Mouse (Mus musculus) CD4-positive, CD25-positive, alpha-beta regulatory T cell, adult 2 months (primary cell): ENCODE results near the gene Ube2r2.

ENCODE experiments used
- DNase-seq: peaks from one replicate; pipeline ENCODE4 v3.0.0-alpha.2; 2012; ENCODE audit warnings: low read depth, low spot score

Ube2r2 gene

GRCm38 (mm10) chr4:41174631-41175030, 39.1 kb downstream of the Ube2r2 start:
- DNase-seq: no peak

DNA sequence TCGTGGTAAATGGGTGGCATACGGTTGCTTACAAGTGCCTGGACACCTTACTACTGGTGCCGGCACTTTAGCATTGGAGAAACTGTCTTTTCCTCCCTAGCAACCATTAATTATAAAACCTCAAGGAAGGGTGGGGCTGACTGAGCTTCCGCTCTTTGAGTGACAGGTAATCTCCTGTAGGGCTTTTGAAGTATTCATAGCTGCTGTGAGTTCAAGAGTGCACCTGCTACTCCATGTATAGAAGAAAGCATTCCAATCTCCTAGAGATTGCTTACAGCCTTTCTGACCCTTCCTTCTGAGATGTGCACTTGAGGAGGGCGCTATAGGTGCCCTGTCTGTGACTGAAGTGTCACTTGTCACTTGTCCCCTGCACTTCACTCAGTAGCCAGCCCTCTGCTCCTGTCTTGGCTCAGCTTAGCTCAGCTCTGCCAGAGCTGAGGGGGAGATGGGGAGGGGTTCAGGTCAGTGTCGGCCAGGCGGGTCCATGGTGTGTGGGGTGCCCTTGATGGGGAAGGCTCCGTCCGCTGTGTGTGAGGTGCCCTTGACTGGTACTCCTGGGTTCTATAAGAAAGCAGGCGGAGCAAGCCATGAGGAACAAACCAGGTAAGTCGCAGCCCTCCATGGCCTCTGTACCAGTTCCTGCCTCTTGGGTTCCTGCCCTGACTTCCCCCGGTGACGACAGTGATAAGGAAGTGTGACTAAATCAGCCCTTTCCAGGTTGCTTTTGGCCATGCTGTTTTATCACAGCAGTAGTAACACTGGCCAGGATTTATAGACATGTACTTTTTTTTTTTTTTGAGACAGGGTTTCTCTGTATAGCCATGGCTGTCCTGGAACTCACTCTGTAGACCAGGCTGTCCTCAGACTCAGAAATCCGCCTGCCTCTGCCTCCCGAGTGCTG, 44.5 kb downstream of the Ube2r2 start:
- DNase-seq: peak; percentile 22

DNA sequence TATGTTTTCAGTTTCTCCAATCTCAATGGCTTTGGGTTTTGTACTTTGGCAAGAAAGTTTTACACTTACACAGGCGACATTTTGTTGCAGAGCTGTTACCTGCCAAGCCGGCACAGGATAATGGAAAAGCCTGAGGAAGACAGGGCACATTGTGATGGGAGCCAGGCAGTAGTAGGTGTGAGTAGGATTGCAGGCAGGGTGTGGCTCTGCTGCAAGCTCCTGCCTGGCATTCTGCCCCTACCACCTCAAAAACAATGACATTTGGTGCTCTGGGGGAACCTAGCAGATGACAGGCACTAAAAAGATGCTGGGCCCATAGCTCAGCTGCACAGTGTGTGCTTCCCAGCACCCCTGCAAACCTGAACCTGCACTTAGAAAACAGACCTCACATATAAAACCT, 54.3 kb downstream of the Ube2r2 start:
- no peak for DNase-seq

DNA sequence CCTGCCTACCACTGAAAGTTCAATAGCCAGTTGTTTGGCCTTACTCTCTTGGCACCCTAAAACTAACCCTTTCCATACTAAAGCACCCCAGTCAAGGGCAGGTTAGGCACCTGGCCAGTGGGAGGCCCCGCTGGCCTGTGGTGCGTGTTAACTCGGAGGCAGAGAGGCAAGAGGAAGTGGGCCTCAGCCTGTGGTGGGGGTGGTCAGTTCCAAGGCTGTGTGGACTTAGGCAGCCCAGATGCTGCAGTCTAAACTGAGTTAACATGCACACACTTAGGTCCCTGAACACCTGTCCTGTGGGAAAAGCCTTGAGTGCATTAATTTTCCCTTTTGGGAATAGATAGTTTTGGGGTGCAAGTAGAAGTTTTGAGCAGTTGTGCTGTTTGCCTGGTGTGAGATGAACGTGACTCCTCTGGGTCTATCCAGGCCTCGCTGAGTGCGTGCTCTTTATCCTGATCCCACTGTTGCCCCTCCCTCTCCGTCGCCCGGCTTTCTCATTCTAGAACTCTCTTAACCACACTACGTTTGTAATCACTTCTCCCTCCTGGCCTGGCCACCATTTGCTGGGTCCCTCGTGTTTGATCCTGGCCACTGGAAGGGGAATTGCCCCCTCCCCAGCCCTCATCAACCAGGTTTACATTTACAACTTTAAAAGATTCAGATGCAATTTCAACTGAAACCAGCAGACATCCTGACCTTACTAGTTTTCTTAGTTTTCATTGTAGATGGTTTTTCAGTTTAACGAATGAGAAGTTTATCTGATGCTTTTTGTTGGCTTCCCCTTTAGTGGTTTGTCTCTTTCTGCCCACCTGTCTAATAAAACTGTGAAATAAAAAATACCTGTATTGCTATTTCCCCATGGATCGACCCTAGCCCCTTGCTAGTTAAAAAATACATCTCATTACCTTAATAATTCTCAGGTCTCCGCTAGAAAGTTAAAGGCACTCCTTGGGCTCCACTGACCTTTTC, 57.3 kb downstream of the Ube2r2 start:
- no peak for DNase-seq

- DNase-seq: no peak
These were observed 59.8 kb downstream of the Ube2r2 start for GRCm38 (mm10) chr4:41195328-41195727.

DNA sequence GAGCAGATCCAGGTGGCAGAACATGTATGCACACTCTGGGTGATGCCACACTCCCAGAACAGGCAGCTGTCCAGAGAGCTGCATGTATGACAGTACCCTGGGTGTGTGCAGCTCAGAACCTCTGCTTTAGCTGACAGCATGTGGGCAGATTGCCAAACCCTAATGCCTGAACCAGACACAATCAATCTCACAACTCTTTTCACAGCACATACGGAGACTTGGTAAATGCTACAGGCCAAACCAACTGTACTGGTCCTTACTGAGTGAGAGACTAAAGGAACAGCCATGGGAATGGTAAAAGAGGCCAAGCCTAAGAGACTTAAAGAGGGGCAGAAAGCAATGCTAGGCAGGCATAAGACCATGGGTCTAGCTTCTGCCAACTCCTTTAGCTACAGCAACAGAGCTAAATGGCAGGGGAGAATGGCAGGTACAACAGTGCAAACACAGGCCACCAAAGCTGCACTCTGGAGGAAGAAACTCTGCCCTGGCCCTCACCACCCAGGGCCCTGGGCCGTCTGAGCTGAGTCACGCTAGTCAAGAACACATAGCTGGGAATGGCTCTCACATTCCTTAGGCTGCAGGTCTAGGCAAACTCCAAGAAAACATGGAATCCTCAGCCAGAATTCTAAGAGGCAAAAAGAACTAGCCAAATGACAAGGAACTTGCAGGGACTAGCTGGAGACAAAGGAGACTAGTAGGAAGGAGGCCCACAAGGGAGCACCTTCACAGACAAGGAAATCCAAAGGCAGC, 61.5 kb downstream of the Ube2r2 start:
- DNase-seq: no peak

DNA sequence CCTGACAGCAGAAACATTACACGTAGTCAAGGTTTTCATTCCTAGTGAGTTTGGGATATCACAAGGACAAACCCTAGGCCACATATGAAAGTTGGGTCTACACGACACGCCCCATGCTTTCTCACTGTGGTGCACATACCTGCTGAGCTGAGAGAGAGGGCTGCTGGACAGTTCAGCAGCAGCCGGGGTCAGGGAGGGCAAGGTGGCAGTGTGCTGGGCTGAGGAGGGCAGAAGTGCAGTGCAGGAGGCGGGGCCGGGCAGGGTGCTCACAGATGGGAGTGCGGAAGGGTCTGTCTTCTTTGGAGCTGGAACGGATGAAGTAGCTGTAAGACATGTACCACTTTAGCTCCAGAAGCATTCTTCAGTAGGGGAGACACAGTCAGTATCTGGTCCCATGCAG, 66.6 kb downstream of the Ube2r2 start:
- no peak for DNase-seq

GRCm38 (mm10) chr4:41205751-41206150, 70.2 kb downstream of the Ube2r2 start:
- no peak for DNase-seq

DNA sequence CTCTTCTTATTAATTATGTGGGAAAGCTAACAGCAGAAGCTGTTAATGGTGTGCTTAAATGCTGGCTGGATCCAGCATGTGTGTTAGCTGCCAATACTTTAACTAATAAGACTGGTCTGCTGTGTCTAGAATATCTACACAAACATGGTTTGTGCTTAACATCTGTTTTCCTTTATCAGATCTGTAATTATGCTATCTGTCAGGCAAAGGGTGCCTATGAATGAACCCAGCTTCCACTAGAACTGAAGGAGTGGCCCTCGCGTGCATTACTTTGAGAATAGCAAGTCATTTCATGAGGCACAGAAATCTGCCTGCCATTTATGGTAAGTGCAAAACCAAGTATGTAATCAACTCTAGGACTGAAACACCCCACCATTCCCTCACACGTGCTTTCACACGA, 72.5 kb downstream of the Ube2r2 start:
- no peak for DNase-seq

DNA sequence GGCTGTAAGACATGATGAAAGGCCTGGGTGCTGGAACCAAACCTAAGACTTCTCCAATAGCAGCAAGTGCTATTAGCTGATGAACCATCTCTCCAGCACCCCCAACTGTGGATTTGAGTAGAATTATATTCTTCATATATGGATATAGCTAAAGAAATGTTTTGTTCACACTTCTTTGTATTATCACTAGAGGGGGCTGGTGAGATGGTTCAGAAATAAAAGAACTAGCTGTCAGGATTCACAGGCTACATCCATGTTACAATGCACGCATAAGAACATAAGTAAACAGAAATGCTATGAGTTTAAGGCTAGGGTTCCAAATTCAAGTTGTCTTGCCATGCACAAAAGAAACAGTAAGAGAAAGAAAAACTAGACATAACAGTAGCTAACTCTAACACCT, 89.9 kb downstream of the Ube2r2 start:
- peak; percentile 40 for DNase-seq

- DNase-seq: peak; percentile 72
These were observed 90.8 kb downstream of the Ube2r2 start for GRCm38 (mm10) chr4:41226351-41226750.

DNA sequence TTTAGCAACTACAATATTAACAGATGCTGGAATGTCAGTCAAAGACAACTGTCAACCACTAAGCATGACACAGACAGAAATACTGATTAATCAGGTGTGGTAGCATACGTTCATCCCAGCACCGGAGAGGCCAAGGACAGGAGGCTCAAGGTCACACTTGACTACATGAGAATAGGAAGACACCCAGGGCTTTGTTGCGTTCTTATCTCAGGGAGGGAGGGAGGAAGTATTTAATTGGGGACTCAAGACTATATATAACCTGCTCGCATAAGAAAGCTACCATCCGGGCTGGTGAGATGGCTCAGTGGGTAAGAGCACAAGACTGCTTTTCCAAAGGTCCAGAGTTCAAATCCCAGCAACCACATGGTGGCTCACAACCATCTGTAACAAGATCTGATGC, 100.1 kb downstream of the Ube2r2 start:
- DNase-seq: no peak

- peak; percentile 6 for DNase-seq
These were observed 105.4 kb downstream of the Ube2r2 start for GRCm38 (mm10) chr4:41240916-41241315.
